Mouse (Mus musculus) A20 (cell line): ENCODE results near the gene Clba1.
"Not testable (repeated sequence)": the region's sequence is repeated elsewhere in the genome, so short reads cannot be mapped to it uniquely, and the experiment has no call there.

Source experiments
- DNase-seq: peaks from one replicate; pipeline ENCODE4 v3.0.0-alpha.2; 2011; ENCODE audit warnings: low read depth, low spot score

The Clba1 gene

GRCm38 (mm10) chr12:112816866-112817265, 8.1 kb downstream of the Clba1 start:
- DNase-seq = peak; percentile 55

GRCm38 (mm10) chr12:112819057-112819662, 10.4 kb downstream of the Clba1 start:
- no peak for DNase-seq

DNA sequence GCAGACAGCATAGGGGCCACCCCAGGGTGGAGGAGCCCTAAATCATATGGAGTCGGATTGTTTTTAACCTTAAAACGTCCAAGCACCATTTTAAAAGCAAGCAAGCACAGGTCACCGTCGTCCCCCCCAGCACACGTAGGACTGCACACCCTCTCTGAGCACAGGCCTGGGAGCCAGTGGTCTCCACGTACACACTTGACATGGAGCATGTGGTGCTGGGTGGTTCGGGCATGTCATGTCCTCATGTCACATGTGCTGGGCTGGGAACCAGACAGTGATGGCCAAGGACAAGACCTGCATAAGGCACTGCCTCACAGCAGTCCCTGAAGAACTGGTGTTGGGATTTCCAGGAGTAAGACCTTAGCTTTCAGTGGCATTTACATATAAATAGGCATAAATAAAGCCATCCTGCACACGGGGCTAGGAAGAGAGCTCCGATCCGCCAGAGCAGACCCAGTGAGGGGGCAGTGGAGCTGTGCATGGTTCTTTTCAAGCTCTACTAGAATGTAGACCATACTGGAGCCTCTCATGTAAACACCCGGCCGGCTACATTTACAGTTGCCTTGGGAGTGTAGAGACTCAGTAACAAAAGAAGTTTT, 11.8 kb downstream of the Clba1 start:
- DNase-seq = no peak

DNA sequence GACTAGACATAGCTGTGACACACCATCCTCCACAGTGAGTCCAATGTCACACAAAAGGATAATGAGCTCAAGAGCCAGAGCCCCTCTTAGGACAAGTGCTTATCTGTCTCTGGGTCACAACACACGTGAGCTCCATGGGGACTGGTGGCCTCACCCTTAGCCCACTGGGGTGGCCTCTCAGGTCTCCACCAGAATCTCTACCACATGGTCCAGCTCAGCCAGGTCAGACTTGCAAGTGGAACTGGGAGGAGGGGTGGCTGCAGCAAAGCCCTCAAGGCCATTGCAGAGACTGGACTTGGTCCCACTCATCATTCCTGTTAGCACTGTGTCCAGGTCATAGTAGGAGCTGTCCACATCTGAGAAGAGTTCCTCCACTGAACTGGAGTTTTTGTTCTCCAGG, 12.5 kb downstream of the Clba1 start:
- no peak for DNase-seq

GRCm38 (mm10) chr12:112821974-112822373, 13.2 kb downstream of the Clba1 start:
- no peak for DNase-seq

- DNase-seq = no peak
Observed at GRCm38 (mm10) chr12:112822676-112823075, 13.9 kb downstream of the Clba1 start.

- DNase-seq = peak; percentile 31
Observed at GRCm38 (mm10) chr12:112823221-112823620, 14.5 kb downstream of the Clba1 start.

DNA sequence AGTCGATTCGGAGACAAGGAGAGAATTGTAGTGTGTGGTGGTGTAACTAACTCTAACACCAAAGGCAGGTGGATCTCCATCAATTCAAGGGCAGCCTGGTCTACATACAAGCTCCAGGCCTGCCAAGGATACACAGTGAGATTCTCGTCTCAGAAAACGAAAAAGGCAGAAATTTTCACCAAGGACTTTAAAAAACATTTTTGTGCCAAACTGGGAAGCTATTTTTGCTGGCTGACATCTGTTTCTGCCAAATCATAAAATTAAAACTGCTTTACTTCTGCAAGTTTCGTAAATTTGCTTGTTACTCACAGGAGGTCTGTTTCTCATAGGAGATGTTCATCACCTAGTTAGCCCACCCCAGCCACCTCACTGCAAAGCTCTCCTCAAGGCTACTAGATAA, 17.2 kb downstream of the Clba1 start:
- no peak for DNase-seq

DNA sequence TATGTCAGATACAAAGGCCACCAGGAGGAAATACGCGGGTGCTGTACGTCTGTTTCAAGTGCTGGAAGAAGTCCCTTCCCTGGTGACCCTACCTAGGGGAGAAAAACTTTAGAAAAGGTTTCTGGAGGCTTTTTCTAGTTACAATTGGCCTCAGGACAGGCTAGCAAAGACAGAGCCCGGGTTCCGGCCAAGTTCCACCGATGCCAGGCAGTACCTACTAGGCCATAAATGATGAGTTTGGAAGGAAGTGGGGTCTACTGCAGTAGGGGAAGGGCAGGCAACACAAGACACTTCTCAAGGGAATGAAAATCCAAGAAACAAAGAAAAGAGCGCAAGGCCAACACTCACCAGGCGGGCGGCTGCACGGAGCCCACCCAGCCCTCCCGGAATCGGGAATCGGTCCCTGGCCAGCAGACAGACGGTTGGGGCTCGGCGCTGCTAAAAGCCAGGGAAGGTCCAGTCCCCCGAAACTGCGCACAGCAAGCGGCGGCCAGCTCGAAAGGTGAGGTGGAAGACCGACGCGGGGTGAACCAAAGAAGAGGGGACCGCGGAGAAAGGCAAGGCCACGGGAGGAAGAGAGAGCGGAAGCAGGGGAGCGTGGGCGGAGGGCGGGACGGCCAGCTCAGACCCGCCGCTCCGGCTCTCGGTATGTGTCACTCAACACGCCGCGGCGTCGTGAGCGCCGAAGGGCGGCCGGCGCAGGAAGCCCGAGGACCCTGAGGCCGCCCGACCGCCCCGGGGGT, 19.9 kb downstream of the Clba1 start:
- no peak for DNase-seq

- peak; percentile 98 for DNase-seq
Observed at GRCm38 (mm10) chr12:112829244-112829864, 20.6 kb downstream of the Clba1 start, which contains the start of gene Cdca4. Gene Cdca4, minus strand, starts transcription at chr12:112829423.

GRCm38 (mm10) chr12:112830141-112830540, 21.4 kb downstream of the Clba1 start:
- DNase-seq = no peak

DNA sequence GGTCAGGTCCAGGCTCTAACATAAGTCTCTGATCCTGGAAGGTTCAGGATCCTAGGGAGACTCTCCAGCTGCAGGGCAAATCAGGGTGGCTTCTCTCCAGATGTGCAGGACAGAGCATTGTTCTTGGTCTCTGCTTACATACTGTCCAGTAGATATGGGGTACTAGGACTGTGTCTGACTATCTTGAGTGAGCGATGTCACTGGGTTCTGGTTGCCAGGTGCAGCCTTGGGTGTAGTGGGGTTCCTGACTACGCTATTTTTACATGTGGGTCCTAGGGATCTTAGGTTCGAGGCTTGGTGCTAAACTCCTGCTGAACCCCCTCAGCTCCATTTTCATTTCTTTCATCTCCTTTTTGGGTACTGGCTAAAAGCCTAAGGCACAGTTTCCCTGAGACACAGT, 21.8 kb downstream of the Clba1 start:
- no peak for DNase-seq

GRCm38 (mm10) chr12:112832411-112832810, 23.7 kb downstream of the Clba1 start:
- no peak for DNase-seq

- no peak for DNase-seq
Observed at GRCm38 (mm10) chr12:112833527-112833926, 24.8 kb downstream of the Clba1 start.

DNA sequence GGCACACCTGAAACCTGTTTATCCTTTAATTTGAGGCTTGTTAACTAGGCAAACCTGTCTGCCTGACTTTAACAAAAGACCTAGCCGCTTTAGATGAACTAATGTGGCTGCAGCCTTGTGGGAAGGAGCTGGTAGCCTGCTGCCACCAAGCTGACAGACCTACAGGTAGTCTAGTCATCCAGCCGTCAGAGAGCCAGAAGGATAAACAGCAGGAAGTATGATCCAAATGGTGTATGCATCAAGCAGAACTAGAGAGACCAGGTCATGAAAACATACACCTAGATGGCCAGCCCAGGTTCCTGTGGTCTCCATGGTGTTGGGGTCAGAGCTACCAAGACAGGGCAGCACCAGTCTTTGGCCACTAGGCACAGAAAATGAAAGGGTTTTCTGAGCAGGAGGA, 26.3 kb downstream of the Clba1 start:
- DNase-seq = no peak

DNA sequence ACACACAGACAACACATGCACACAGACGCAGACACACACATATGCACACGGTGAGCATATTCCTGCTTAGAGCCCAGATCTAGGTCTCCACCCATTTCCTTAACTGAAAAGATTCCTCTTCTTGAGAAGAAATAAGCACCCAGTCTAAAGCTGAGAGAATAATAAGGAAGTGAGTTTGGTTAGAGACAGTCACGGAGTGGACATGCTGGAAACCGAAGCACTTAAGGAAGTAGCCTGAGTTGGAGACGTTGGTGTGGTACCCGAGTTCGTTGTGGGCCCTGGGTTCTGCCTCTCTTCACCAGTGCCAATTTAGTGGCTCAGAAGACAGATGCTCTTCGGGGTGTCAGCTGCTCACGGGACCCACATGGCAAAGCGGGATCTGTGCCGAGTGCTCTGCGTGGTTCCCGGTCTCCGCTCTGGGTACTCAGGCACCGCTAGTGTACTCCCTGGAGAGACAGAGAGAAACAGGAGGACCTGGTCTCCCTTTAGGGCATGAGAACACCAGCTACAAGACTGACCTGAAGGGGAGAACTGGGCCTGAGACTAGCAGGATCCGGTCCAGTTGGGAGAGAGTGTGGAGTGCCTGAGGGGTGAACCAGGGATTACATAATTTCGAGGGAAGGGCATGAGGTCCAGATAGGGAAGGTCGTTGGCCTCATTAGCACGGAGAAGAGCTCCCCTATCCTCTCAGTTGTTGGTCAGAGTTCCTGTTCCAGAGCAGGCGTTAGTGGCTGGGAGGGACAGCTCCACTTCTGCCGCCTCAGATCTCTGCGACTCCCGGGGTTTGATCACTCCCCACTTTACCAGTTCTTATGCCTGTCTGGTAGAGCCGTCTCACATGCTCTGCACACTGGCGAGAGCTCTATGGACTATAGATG, 31.7 kb downstream of the Clba1 start:
- no peak for DNase-seq

- not testable (repeated sequence) for DNase-seq
Observed at GRCm38 (mm10) chr12:112841338-112841892, 32.7 kb downstream of the Clba1 start.

DNA sequence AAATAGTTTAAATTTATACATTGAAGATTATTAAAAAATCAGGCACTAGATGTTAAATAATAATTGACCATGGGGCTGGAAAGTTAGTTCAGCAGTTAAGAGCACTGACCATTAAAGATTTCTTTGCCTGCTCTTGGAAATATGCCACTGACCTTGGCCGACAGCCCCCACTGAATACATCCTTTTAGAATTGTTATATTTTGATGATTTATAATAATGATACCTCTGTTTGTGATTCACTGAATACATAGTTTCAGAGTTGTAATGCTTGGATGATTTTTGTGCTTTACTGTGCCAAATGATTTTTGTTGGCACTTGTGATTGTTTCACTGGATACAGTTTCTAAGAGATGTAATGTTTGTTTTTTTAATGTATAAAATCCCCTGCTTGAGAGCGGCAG, 33.4 kb downstream of the Clba1 start:
- not testable (repeated sequence) for DNase-seq

DNA sequence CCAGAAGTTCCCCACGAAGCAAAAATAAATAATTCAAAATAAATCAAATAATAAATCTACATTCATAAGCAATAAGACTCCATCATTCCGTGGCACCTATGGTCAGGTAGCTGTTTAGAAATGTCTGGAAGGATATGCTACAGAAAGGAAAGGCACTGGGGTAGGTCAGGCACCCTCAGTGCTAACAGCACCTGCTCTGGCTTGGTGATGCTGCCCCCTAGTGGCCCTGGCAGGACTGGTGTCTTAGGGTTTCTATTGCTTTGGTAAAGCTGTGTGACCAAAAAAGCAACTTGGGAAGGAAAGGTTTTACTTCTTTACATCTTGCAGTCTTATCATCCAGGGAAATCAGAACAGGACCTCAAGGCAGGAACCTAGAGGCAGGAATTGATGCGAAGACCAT, 35.1 kb downstream of the Clba1 start:
- DNase-seq = peak; percentile 82

- DNase-seq = no peak
Observed at GRCm38 (mm10) chr12:112847880-112848279, 39.1 kb downstream of the Clba1 start.
